Mouse (Mus musculus) testis, adult 2 months (tissue): ENCODE results near the gene Pex11a.

Source experiments
- CTCF ChIP-seq: fragments of 200-500 bp; IDR thresholded peaks from 2 replicates; pipeline ENCODE4 v1.5.1; 2012; ENCODE audit warnings: low read depth, mild to moderate bottlenecking, inconsistent platforms, low read length, moderate library complexity; ENCODE audit not compliant: control insufficient read depth, insufficient read depth, insufficient replicate concordance
- POLR2A ChIP-seq: fragments of 200-500 bp; IDR thresholded peaks from 2 replicates; pipeline ENCODE4 v1.6.1; 2012; ENCODE audit warnings: low read depth, mild to moderate bottlenecking, inconsistent platforms, low read length, moderate library complexity; ENCODE audit not compliant: control insufficient read depth

- TF ChIP-seq CTCF, result peak; percentile 86; the same call in 1 of the 2 replicates
- TF ChIP-seq POLR2A, result no peak
Measured at GRCm38 (mm10) chr7:79729169-79729568, 13.8 kb downstream of the Pex11a start.
